Mouse (Mus musculus) heart, embryonic 14.5 days (tissue): ENCODE data around the gene 3110082J24Rik. TPM values are rescaled to one million over a fixed set of nuclear protein-coding genes. Genes with fewer than 3 reads are reported as not detected.

ENCODE experiments used
- ATAC-seq: fragments of 200-750 bp; cut with Nextera tagmentation; 2 replicates; pipeline ENCODE4 v1.8.0; 2017; ENCODE audit warnings: low read depth, moderate TSS enrichment; ENCODE audit not compliant: insufficient number of reproducible peaks, insufficient read depth, low FRiP score
- H3K27ac ChIP-seq, 2 experiments: fragments of 200-500 bp in 1 of 2; fragments of 300-500 bp in 1 of 2; sonication (generic) in 1 of 2; replicated peaks in 1 of 2; 2 replicates each; pipeline ENCODE4 v1.5.1; 2012 to 2014; ENCODE audit warnings: low read depth in 2 of 2, low read length in 2 of 2, control low read depth in 1 of 2, mild to moderate bottlenecking in 1 of 2, mixed read lengths in 1 of 2; ENCODE audit not compliant: control insufficient read depth in 1 of 2, insufficient read depth in 1 of 2
- H3K27me3 ChIP-seq: fragments of 300-500 bp; sonication (generic); 2 replicates; pipeline ENCODE4 v1.6.1; 2014; ENCODE audit warnings: mild to moderate bottlenecking, low read length, control low read depth; ENCODE audit not compliant: control insufficient read depth, insufficient read depth
- H3K36me3 ChIP-seq: fragments of 300-500 bp; sonication (generic); 2 replicates; pipeline ENCODE4 v1.6.1; 2014; ENCODE audit warnings: mild to moderate bottlenecking, control low read depth, low read length, mixed read lengths; ENCODE audit not compliant: control insufficient read depth, insufficient read depth
- H3K4me1 ChIP-seq, 2 experiments: fragments of 200-500 bp in 1 of 2; fragments of 300-500 bp in 1 of 2; sonication (generic) in 1 of 2; 2 replicates each; pipeline ENCODE4 v1.6.1; 2012 to 2014; ENCODE audit warnings: low read length in 2 of 2, control low read depth in 1 of 2, mixed read lengths in 1 of 2; ENCODE audit not compliant: control insufficient read depth in 2 of 2, insufficient read depth in 2 of 2
- H3K4me2 ChIP-seq: fragments of 300-500 bp; sonication (generic); 2 replicates; pipeline ENCODE4 v1.6.1; 2014; ENCODE audit warnings: mild to moderate bottlenecking, low read length
- H3K4me3 ChIP-seq, 2 experiments: fragments of 200-500 bp in 1 of 2; fragments of 300-500 bp in 1 of 2; sonication (generic) in 1 of 2; 2 replicates each; pipeline ENCODE4 v1.5.1; 2012 to 2014; ENCODE audit warnings: low read length in 2 of 2, mild to moderate bottlenecking in 2 of 2, control low read depth in 1 of 2, low read depth in 1 of 2, moderate library complexity in 1 of 2; ENCODE audit not compliant: control insufficient read depth in 1 of 2, insufficient read depth in 1 of 2
- H3K9ac ChIP-seq: fragments of 300-500 bp; sonication (generic); 2 replicates; pipeline ENCODE4 v1.6.1; 2014; ENCODE audit warnings: mild to moderate bottlenecking, low read length
- H3K9me3 ChIP-seq: fragments of 300-500 bp; sonication (generic); 2 replicates; pipeline ENCODE4 v1.6.1; 2016; ENCODE audit warnings: low read length, control low read depth; ENCODE audit not compliant: control insufficient read depth
- WGBS: fragments of 180-500 bp; shearing (Covaris S2); extraction: QIAGEN DNeasy Blood & Tissue Kit; methylation state at CpG from one replicate; pipeline ENCODE4 v1.1.7; 2014; 5-methylcytosine and 5-hydroxymethylcytosine counted together
- polyA plus RNA-seq: library from polyadenylated mRNA; unstranded; fragments of >200 nt; fragmentation: Nextera tagmentation; extraction: Ambion mirVana; gene quantifications from 2 replicates; pipeline ENCODE4 v1.2.1, GENCODE M21; 2014

Gene 3110082J24Rik
- not detected in 2 replicates for polyA plus RNA-seq

- peaks cover 77% of the 10 kb centered on the region for H3K27me3 ChIP-seq
- H3K4me2 ChIP-seq = peak within 1 kb of the TSS; percentile 91
- peaks cover 9 to 22% of the 10 kb centered on the region in 2 experiments for H3K4me1 ChIP-seq
- peak within 1 kb of the TSS; percentile 40 to 49 for H3K4me3 ChIP-seq
- H3K27ac ChIP-seq = no peak within 1 kb of the TSS
- no peaks in the 10 kb centered on the region for H3K9me3 ChIP-seq
- peak within 1 kb of the TSS; percentile 38; the same call in 1 of the 2 replicates for H3K9ac ChIP-seq
- 2% methylated on average over 29 of the region's 29 CpGs for WGBS
- H3K36me3 ChIP-seq = no peaks in the 10 kb centered on the region
- no peak for ATAC-seq
These were observed at the start of gene 3110082J24Rik for GRCm38 (mm10) chr5:30105668-30106300. Gene 3110082J24Rik, minus strand, starts transcription at chr5:30106086.

- Histone ChIP-seq H3K4me2 (peak overlapping the region; percentile 83), H3K27me3 (no peaks in the 10 kb centered on the region), H3K4me1 (peaks cover 0 to 36% of the 10 kb centered on the region in 2 experiments; a peak in 3 of 4 replicates), H3K36me3 (peaks cover 17% of the 10 kb centered on the region; the same call in 1 of the 2 replicates), H3K9me3 (no peaks in the 10 kb centered on the region), H3K9ac (peak overlapping the region; percentile 91), H3K27ac (peak overlapping the region; percentile 93 to 98), H3K4me3 (peak overlapping the region; percentile 68 to 82)
- peak; percentile 29; the same call in 1 of the 2 replicates for ATAC-seq
- under 1% methylated on average over 31 of the region's 31 CpGs for WGBS
These were observed 49.5 kb upstream of the 3110082J24Rik start for GRCm38 (mm10) chr5:30155395-30155792.

GRCm38 (mm10) chr5:30154474-30155394 lies 48.8 kb upstream of the 3110082J24Rik start, which contains the start of the genes Hadha and Hadhb:
Gene Hadha, minus strand, starts transcription at chr5:30155162.
Gene Hadhb, plus strand, starts transcription at chr5:30155248.
- peak within 1 kb of the TSS; percentile 68 to 82 for H3K4me3 ChIP-seq
- H3K4me2 ChIP-seq = peak within 1 kb of the TSS; percentile 83
- peaks cover 0 to 33% of the 10 kb centered on the region in 2 experiments; a peak in 3 of 4 replicates for H3K4me1 ChIP-seq
- H3K27ac ChIP-seq = peak within 1 kb of the TSS; percentile 93 to 98
- H3K27me3 ChIP-seq = no peaks in the 10 kb centered on the region
- H3K36me3 ChIP-seq = peaks cover 15% of the 10 kb centered on the region; the same call in 1 of the 2 replicates
- under 1% methylated on average over 53 of the region's 53 CpGs for WGBS
- peak within 1 kb of the TSS; percentile 91 for H3K9ac ChIP-seq
- ATAC-seq = peak; percentile 88
- no peaks in the 10 kb centered on the region for H3K9me3 ChIP-seq

- H3K4me1 ChIP-seq = peaks cover 0 to 30% of the 10 kb centered on the region in 2 experiments; a peak in 3 of 4 replicates
- peak overlapping the region; percentile 93 to 98 for H3K27ac ChIP-seq
- 25% methylated on average over 4 of the region's 4 CpGs for WGBS
These were observed 48.1 kb upstream of the 3110082J24Rik start for GRCm38 (mm10) chr5:30154013-30154412.

GRCm38 (mm10) chr5:30153222-30153621 lies 47.3 kb upstream of the 3110082J24Rik start:
- Histone ChIP-seq H3K27ac (no peak overlapping the region), H3K9ac (no peak overlapping the region; the same call in 1 of the 2 replicates), H3K4me2 (peak overlapping the region; percentile 83), H3K36me3 (0 out of 2 replicates have a peak, but pooled peaks cover 10% of the 10 kb centered on the region), H3K4me1 (peaks cover 0 to 29% of the 10 kb centered on the region in 2 experiments; a peak in 3 of 4 replicates), H3K9me3 (no peaks in the 10 kb centered on the region), H3K27me3 (no peaks in the 10 kb centered on the region), H3K4me3 (no peak overlapping the region)
- no peak for ATAC-seq
- 91% methylated on average over 2 of the region's 2 CpGs for WGBS

More at GRCm38 (mm10) chr5:30154013-30154412, 48.1 kb upstream of the 3110082J24Rik start:
- peaks cover 15% of the 10 kb centered on the region; the same call in 1 of the 2 replicates for H3K36me3 ChIP-seq
- peak overlapping the region; percentile 83 for H3K4me2 ChIP-seq
- no peak for ATAC-seq
- H3K9me3 ChIP-seq = no peaks in the 10 kb centered on the region
- H3K4me3 ChIP-seq = peak overlapping the region; percentile 68 to 82
- H3K9ac ChIP-seq = peak overlapping the region; percentile 91
- no peaks in the 10 kb centered on the region for H3K27me3 ChIP-seq

- no peak overlapping the region for H3K9ac ChIP-seq
- peaks cover 0 to 21% of the 10 kb centered on the region in 2 experiments; a peak in 3 of 4 replicates for H3K4me1 ChIP-seq
- H3K4me2 ChIP-seq = peak overlapping the region; percentile 46
- H3K27me3 ChIP-seq = no peaks in the 10 kb centered on the region
- peaks cover 15% of the 10 kb centered on the region; the same call in 1 of the 2 replicates for H3K36me3 ChIP-seq
- H3K9me3 ChIP-seq = no peaks in the 10 kb centered on the region
- H3K4me3 ChIP-seq = no peak overlapping the region
- 0 out of 4 replicates have a peak overlapping the region, but pooled peaks of 1 of the 2 experiments have one; percentile 19 for H3K27ac ChIP-seq
- WGBS = 70% methylated on average over 1 of the region's 1 CpGs
- no peak for ATAC-seq
These were observed 46.5 kb upstream of the 3110082J24Rik start for GRCm38 (mm10) chr5:30152413-30152812.

GRCm38 (mm10) chr5:30152007-30152406 lies 46.1 kb upstream of the 3110082J24Rik start:
- ATAC-seq = no peak
- Histone ChIP-seq H3K9me3 (no peaks in the 10 kb centered on the region), H3K27me3 (no peaks in the 10 kb centered on the region), H3K27ac (no peak overlapping the region), H3K4me3 (no peak overlapping the region), H3K36me3 (peaks cover 17% of the 10 kb centered on the region), H3K4me2 (peak overlapping the region; percentile 46), H3K4me1 (peaks cover 0 to 21% of the 10 kb centered on the region in 2 experiments; a peak in 3 of 4 replicates), H3K9ac (peak overlapping the region; percentile 46)
- 72% methylated on average over 4 of the region's 4 CpGs for WGBS
